Mouse (Mus musculus): ENCODE data around the gene Rbms3. TPM values are rescaled to one million over a fixed set of nuclear protein-coding genes. Genes with fewer than 3 reads are reported as not detected.

The Rbms3 gene
- polyA plus RNA-seq, 1 experiment: 1.6 TPM

DNA sequence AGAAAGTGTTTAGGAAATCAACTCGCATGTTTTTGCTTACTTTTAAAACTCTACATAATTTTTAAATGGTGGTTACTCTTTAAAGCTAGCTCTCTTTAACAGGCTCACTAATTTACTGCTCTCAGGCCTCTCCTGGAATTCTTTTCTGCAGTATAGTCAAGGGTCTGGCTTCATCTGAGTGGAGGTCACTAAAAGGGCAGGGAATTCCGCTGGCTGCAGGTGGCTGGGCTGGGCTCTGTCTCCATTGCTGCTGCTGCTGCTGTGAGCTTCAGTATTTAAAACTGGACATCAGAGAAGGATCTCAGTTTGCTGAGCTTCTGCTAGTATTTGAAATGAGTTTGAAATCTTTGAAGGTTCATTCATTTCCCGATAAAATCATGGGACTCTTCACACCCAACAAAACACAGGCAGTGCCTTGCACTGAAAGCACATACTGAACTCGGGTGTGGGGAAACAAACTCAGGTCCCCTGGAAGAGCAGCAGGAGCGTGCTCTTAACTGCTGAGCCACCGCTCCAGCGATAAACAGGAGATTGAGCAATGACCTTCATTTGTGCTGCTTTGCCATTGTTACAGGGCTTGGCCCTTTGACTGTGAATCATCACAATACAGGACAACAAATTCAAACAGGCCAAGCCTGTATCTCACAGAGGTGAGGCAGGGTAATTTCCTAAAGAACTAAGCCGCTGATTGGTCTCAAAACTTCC, 990.0 kb downstream of the Rbms3 start:
- no peaks in the 10 kb centered on the region for H3K4me1 ChIP-seq (ENCODE audit: control insufficient read depth, insufficient read depth, low read length)
- H3K27ac ChIP-seq (ENCODE audit: control insufficient read depth, insufficient read depth, low read depth, low read length, poor library complexity): no peak overlapping the region
- 68% methylated on average over 8 of the region's 8 CpGs for WGBS
- TF ChIP-seq POLR2A (IDR thresholded peaks at IDR 0.05; ENCODE audit: borderline replicate concordance, control insufficient read depth, low read depth, low read length): no peak
- TF ChIP-seq CTCF (IDR thresholded peaks at IDR 0.05; ENCODE audit: control insufficient read depth, insufficient read depth, low read length): no peak
- no peak overlapping the region for H3K4me3 ChIP-seq (replicated peaks; ENCODE audit: control insufficient read depth, low read depth, low read length)

DNA sequence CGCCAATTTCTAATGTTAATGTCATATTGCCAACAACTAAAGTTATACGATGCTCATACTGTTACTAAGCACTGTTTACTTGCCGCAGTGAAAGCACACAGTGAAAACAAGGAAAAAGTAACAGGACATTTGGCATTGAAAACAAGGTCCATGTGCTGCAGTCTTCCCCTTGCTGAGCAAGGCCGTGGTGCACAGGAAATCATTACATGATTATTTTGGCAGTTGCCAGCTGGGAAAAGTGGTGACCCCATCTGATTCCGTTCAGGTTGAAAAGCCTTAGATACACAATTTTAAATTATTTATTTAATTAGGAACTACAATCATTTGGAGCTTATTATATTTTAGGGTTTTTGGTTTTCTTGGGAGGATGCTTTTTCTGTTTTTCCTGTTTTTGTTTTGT, 995.9 kb downstream of the Rbms3 start:
- Histone ChIP-seq H3K27ac (ENCODE audit: control insufficient read depth, insufficient read depth, low read depth, low read length, poor library complexity) (no peak overlapping the region), H3K4me1 (ENCODE audit: control insufficient read depth, insufficient read depth, low read length) (no peaks in the 10 kb centered on the region), H3K4me3 (replicated peaks; ENCODE audit: control insufficient read depth, low read depth, low read length) (no peak overlapping the region)
- WGBS: 69% methylated on average over 5 of the region's 5 CpGs
- no peak for TF ChIP-seq CTCF (IDR thresholded peaks at IDR 0.05; ENCODE audit: control insufficient read depth, insufficient read depth, low read length)
- TF ChIP-seq POLR2A (IDR thresholded peaks at IDR 0.05; ENCODE audit: borderline replicate concordance, control insufficient read depth, low read depth, low read length): no peak

DNA sequence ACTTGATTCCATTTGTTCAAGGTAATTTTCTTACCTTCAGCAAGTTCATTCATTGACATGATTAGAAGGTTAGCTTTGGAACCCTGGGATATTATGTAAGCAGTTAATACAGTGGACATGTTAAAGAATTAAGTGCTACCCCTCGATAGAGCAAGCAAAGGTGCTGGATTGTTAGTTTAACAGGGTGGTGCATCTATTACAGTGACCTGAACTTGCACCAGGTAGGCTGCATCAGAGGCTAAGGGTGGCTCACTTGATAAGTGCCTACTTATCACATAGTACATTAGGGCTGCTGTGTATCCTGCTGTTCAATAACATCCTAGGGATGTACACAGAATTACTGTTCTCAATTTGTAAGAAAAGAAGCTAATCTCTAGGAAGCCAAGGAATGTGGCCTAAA, 996.6 kb downstream of the Rbms3 start:
- WGBS: 60% methylated on average over 1 of the region's 1 CpGs
- no peak for TF ChIP-seq POLR2A (IDR thresholded peaks at IDR 0.05; ENCODE audit: borderline replicate concordance, control insufficient read depth, low read depth, low read length)
- no peak for TF ChIP-seq CTCF (IDR thresholded peaks at IDR 0.05; ENCODE audit: control insufficient read depth, insufficient read depth, low read length)
- no peak overlapping the region for H3K27ac ChIP-seq (ENCODE audit: control insufficient read depth, insufficient read depth, low read depth, low read length, poor library complexity)
- H3K4me1 ChIP-seq (ENCODE audit: control insufficient read depth, insufficient read depth, low read length): no peaks in the 10 kb centered on the region
- H3K4me3 ChIP-seq (replicated peaks; ENCODE audit: control insufficient read depth, low read depth, low read length): no peak overlapping the region

DNA sequence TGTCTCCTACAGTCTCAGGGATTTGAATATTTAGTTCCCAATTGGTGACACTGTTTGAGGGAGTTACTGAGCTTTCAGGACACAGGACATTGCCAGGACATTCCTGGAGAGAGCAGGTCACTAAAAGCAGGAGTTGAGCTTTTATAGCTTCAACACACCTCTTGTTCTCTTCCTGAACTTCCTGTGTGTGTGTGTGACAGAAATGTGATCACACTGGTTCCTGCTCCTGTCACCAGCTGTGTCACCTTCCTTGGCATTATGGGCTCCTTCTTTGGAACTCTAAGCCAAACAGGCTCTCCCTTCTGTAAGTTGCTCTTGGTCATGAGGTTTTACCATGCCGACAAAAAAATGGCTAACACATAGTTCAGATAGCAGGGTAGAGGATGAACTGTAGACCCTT, 997.9 kb downstream of the Rbms3 start:
- no peak overlapping the region for H3K4me3 ChIP-seq (replicated peaks; ENCODE audit: control insufficient read depth, low read depth, low read length)
- 87% methylated on average over 1 of the region's 1 CpGs for WGBS
- H3K27ac ChIP-seq (ENCODE audit: control insufficient read depth, insufficient read depth, low read depth, low read length, poor library complexity): no peak overlapping the region
- H3K4me1 ChIP-seq (ENCODE audit: control insufficient read depth, insufficient read depth, low read length): no peaks in the 10 kb centered on the region
- TF ChIP-seq CTCF (IDR thresholded peaks at IDR 0.05; ENCODE audit: control insufficient read depth, insufficient read depth, low read length) (no peak), POLR2A (IDR thresholded peaks at IDR 0.05; ENCODE audit: borderline replicate concordance, control insufficient read depth, low read depth, low read length) (no peak)

DNA sequence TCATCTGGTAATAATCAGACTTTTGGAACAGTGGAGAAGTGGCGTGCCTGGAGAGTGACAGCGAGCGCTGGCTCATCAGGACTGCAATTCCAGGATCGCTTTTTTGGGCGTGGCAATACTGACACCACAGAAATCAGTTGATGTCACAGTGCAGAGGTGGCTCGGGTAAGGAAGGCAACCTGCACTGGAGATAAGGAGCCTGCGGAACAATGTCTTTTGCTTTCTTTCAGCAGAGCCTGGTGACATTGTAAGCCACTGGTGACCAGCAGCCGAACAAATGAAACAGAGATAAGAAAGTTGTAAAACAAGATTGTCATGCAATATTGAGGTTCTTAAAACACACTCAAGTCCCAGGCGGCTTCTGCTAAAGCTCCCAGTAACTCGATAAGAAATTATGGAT, 998.9 kb downstream of the Rbms3 start:
- no peak for TF ChIP-seq POLR2A (IDR thresholded peaks at IDR 0.05; ENCODE audit: borderline replicate concordance, control insufficient read depth, low read depth, low read length)
- H3K4me3 ChIP-seq (replicated peaks; ENCODE audit: control insufficient read depth, low read depth, low read length): no peak overlapping the region
- H3K4me1 ChIP-seq (ENCODE audit: control insufficient read depth, insufficient read depth, low read length): no peaks in the 10 kb centered on the region
- H3K27ac ChIP-seq (ENCODE audit: control insufficient read depth, insufficient read depth, low read depth, low read length, poor library complexity): no peak overlapping the region
- 67% methylated on average over 10 of the region's 10 CpGs for WGBS

DNA sequence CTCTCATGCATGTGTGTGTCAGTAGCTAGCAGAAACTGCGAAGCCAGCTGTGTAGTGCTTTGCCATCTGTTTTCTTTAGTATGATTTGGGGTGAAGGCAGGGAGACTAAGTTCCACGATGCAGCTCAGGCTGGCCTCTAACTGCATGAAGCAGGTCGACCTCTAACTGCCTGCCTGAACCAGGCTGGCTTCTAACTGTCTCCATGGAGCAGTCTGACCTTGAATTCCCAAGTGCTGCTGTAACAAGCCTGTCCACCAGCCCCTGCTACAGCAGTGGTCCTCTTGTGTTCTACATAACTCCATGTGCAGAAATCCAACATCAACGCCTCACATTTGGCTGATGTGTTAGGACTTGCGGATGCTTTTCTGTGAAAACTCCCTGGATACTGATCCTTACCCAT, 1009.3 kb downstream of the Rbms3 start:
- TF ChIP-seq CTCF (IDR thresholded peaks at IDR 0.05; ENCODE audit: control insufficient read depth, insufficient read depth, low read length) (no peak), POLR2A (IDR thresholded peaks at IDR 0.05; ENCODE audit: borderline replicate concordance, control insufficient read depth, low read depth, low read length) (no peak)
- Histone ChIP-seq H3K4me3 (replicated peaks; ENCODE audit: control insufficient read depth, low read depth, low read length) (no peak overlapping the region), H3K4me1 (ENCODE audit: control insufficient read depth, insufficient read depth, low read length) (no peaks in the 10 kb centered on the region), H3K27ac (ENCODE audit: control insufficient read depth, insufficient read depth, low read depth, low read length, poor library complexity) (no peak overlapping the region)
- WGBS: 76% methylated on average over 5 of the region's 5 CpGs

DNA sequence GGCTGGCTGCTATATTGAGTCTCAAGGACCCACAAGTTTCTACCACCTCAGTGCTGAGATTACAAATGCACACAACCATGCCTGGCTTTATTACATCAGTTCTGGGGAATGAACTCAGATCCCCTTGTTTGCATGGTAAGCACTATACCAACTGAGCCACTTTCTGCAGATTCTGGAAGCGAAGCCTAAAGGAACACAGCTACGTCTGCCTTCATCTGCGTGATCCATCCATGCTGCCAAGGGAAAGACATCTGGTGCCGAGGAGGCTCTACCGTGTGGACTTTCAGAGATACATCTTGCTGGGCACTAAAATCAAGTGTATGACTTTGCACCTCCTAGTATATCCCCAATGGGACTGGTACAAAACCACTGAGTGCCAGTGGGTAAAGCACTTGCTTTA, 1010.8 kb downstream of the Rbms3 start:
- H3K4me3 ChIP-seq (replicated peaks; ENCODE audit: control insufficient read depth, low read depth, low read length): no peak overlapping the region
- no peak overlapping the region for H3K27ac ChIP-seq (ENCODE audit: control insufficient read depth, insufficient read depth, low read depth, low read length, poor library complexity)
- WGBS: 79% methylated on average over 5 of the region's 5 CpGs
- TF ChIP-seq CTCF (IDR thresholded peaks at IDR 0.05; ENCODE audit: control insufficient read depth, insufficient read depth, low read length) (no peak), POLR2A (IDR thresholded peaks at IDR 0.05; ENCODE audit: borderline replicate concordance, control insufficient read depth, low read depth, low read length) (no peak)
- no peaks in the 10 kb centered on the region for H3K4me1 ChIP-seq (ENCODE audit: control insufficient read depth, insufficient read depth, low read length)

DNA sequence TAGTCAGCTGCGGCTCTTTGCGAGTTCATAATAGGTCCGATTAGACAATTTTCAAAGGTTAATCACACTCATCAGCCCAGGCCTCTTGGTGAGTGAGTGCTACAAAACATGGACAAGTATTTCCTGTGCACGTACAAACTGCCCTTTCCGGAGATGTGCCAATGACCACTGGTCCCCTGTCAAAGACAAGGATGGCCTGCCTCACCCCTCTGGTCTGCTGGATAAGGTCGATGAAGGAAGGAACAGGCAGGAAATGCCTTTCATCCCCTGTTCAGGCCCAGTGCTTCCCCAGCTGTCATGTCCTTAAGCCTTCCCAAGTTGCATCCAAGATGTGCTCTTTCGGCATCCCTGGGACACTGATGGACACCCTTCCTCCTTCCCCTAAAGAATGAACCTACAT, 1016.4 kb downstream of the Rbms3 start:
- TF ChIP-seq POLR2A (IDR thresholded peaks at IDR 0.05; ENCODE audit: borderline replicate concordance, control insufficient read depth, low read depth, low read length): no peak
- no peak for TF ChIP-seq CTCF (IDR thresholded peaks at IDR 0.05; ENCODE audit: control insufficient read depth, insufficient read depth, low read length)
- 73% methylated on average over 7 of the region's 7 CpGs for WGBS
- Histone ChIP-seq H3K27ac (ENCODE audit: control insufficient read depth, insufficient read depth, low read depth, low read length, poor library complexity) (no peak overlapping the region), H3K4me1 (ENCODE audit: control insufficient read depth, insufficient read depth, low read length) (no peaks in the 10 kb centered on the region), H3K4me3 (replicated peaks; ENCODE audit: control insufficient read depth, low read depth, low read length) (no peak overlapping the region)

DNA sequence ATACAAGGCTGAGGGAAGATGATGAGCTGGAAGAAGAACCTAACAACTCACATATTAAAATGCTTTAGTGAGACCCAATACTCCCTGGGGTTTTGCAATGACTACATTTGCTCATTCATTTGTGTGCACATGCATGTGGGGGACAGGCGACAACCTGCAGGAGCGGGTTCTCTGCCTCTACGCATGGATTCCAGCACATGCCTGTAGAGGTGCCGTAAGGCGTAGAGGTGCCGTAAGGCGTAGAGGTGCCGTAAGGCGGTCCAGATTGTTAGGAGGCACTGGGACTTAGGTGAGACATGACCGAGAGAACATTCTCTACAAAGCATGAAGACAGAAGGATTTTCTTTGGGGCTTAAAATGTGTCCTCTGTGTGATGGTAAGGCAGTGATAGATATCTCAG, 1033.7 kb downstream of the Rbms3 start:
- no peak for TF ChIP-seq CTCF (IDR thresholded peaks at IDR 0.05; ENCODE audit: control insufficient read depth, insufficient read depth, low read length)
- TF ChIP-seq POLR2A (IDR thresholded peaks at IDR 0.05; ENCODE audit: borderline replicate concordance, control insufficient read depth, low read depth, low read length): no peak
- Histone ChIP-seq H3K4me3 (replicated peaks; ENCODE audit: control insufficient read depth, low read depth, low read length) (no peak overlapping the region), H3K27ac (ENCODE audit: control insufficient read depth, insufficient read depth, low read depth, low read length, poor library complexity) (no peak overlapping the region), H3K4me1 (ENCODE audit: control insufficient read depth, insufficient read depth, low read length) (no peaks in the 10 kb centered on the region)
- 88% methylated on average over 10 of the region's 10 CpGs for WGBS

All from bone marrow, adult 2 months (tissue).